Mouse (Mus musculus) E14TG2a.4 (cell line): Measurements from ENCODE around the gene Snx6.
"Not testable (repeated sequence)": the region's sequence is repeated elsewhere in the genome, so short reads cannot be mapped to it uniquely, and the experiment has no call there.

ENCODE experiments used
- H3K27me3 ChIP-seq: 2 replicates; pipeline ENCODE4 v1.6.1; 2014; ENCODE audit warnings: low read length, control low read depth; ENCODE audit not compliant: insufficient read depth
- H3K36me3 ChIP-seq: 2 replicates; pipeline ENCODE4 v1.6.1; 2014; ENCODE audit warnings: low read length, control low read depth; ENCODE audit not compliant: insufficient read depth
- H3K4me1 ChIP-seq: replicated peaks from 2 replicates; pipeline ENCODE4 v1.6.1; 2014; ENCODE audit warnings: low read depth, low read length, control low read depth
- H3K4me3 ChIP-seq: replicated peaks from 2 replicates; pipeline ENCODE4 v1.5.1; 2014; ENCODE audit warnings: mild to moderate bottlenecking, low read length
- H3K9me3 ChIP-seq: 2 replicates; pipeline ENCODE4 v1.6.1; 2014; ENCODE audit warnings: low read length, control low read depth
- CTCF ChIP-seq: conservative IDR thresholded peaks from 2 replicates; pipeline ENCODE4 v1.5.1; 2014; ENCODE audit warnings: low read length
- NANOG ChIP-seq: IDR thresholded peaks from 2 replicates; pipeline ENCODE4 v1.6.1; 2014; ENCODE audit warnings: borderline replicate concordance, low read length, mixed read lengths
- POU5F1 ChIP-seq: IDR thresholded peaks from 2 replicates; pipeline ENCODE4 v1.6.1; 2014; ENCODE audit warnings: low read length, borderline replicate concordance

Gene Snx6

DNA sequence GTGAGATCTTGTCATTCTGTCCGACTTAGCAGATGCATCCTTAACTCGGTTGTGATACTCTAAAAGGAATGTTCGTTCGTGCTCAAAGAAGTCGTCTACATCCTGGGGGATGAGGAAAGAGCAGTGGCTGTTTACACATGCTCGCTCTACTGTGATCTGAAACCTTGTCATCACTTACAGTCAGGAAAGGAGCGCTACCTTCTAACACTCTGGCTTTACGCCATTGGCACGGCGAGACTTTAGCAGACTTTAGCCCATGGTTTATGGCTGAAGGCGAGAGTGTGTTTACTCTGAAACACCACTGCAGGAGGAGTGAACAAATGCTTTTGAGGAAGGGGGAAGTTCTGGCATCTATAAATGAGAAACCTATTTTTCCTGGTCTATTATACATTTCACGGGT, 31.9 kb downstream of the Snx6 start:
- peaks cover 67% of the 10 kb centered on the region for H3K36me3 ChIP-seq
- H3K27me3 ChIP-seq, result no peaks in the 10 kb centered on the region
- H3K4me3 ChIP-seq, result no peak overlapping the region
- peaks cover 29% of the 10 kb centered on the region for H3K4me1 ChIP-seq
- no peaks in the 10 kb centered on the region for H3K9me3 ChIP-seq
- no peak for TF ChIP-seq NANOG
- no peak for TF ChIP-seq CTCF

- H3K4me3 ChIP-seq, result no peak overlapping the region
- TF ChIP-seq NANOG (no peak), POU5F1 (no peak), CTCF (no peak)
- no peaks in the 10 kb centered on the region for H3K9me3 ChIP-seq
- no peaks in the 10 kb centered on the region for H3K27me3 ChIP-seq
- peaks cover 48% of the 10 kb centered on the region for H3K36me3 ChIP-seq
- H3K4me1 ChIP-seq, result peaks cover 33% of the 10 kb centered on the region
Measured at GRCm38 (mm10) chr12:54760676-54761075, 34.8 kb downstream of the Snx6 start.

GRCm38 (mm10) chr12:54758846-54759245, 36.7 kb downstream of the Snx6 start:
- Histone ChIP-seq H3K4me1 (peaks cover 33% of the 10 kb centered on the region), H3K27me3 (no peaks in the 10 kb centered on the region), H3K4me3 (no peak overlapping the region), H3K36me3 (peaks cover 42% of the 10 kb centered on the region), H3K9me3 (no peaks in the 10 kb centered on the region)
- no peak for TF ChIP-seq POU5F1
- peak; percentile 46 for TF ChIP-seq CTCF

DNA sequence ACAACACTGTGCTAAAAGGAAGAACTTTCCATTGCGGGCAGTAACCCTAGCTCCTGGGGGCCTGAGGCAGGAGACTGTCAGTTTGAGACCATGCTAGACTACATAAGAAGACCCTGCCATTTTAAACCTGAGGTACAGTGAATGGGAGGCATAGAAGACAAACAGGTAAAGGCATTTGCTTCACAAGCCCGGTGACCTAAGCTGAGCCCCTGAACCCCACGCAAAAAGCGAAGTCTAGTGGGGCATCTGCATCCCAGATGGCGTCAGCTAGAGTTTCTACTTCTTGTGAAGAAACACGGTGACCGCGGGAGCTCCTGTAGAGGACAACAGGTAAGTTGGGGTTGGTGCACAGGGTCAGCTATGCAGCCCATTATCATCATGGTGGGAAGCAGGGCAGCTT, 46.9 kb downstream of the Snx6 start:
- H3K36me3 ChIP-seq, result peaks cover 32% of the 10 kb centered on the region
- H3K4me3 ChIP-seq, result no peak overlapping the region
- no peaks in the 10 kb centered on the region for H3K9me3 ChIP-seq
- peaks cover 11% of the 10 kb centered on the region for H3K4me1 ChIP-seq
- TF ChIP-seq NANOG, result no peak
- TF ChIP-seq POU5F1, result no peak
- TF ChIP-seq CTCF, result no peak
- H3K27me3 ChIP-seq, result no peaks in the 10 kb centered on the region

DNA sequence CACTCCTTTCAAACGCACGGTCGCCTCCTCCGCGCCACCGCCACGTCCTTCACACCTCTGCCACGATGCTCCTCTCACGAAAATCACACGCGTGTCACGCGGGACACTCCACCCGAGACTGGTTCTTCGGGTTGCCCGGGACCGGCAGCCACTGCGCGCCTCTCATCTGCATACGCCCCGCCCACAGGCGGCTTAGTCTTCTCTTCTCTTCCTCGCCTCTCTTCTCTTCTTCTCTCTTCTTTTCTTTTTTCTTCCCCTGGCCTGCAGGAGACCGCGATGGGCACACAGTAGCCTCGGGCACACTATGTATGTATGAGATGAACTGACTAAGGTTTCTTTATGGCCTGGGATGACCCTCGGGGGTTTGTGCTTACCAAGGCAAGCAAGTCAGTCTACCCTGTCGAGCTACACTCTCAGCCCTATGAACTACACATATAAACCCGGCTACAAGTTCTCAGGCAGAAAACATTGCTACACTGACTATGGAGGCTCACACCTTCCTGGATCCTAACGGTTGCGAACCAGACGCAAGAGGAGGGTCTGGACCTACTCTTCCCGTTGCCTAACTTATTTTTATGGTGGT, 56.8 kb downstream of the Snx6 start:
- H3K9me3 ChIP-seq, H3K4me1 ChIP-seq, H3K4me3 ChIP-seq, H3K36me3 ChIP-seq, H3K27me3 ChIP-seq: not testable (repeated sequence)

GRCm38 (mm10) chr12:54737891-54738660, 57.4 kb downstream of the Snx6 start:
- H3K9me3 ChIP-seq, H3K4me1 ChIP-seq, H3K27me3 ChIP-seq, H3K36me3 ChIP-seq, H3K4me3 ChIP-seq: not testable (repeated sequence)

- H3K36me3 ChIP-seq, H3K4me1 ChIP-seq, H3K4me3 ChIP-seq, H3K27me3 ChIP-seq, H3K9me3 ChIP-seq: not testable (repeated sequence)
Measured at GRCm38 (mm10) chr12:54734307-54735131, 61.0 kb downstream of the Snx6 start.

DNA sequence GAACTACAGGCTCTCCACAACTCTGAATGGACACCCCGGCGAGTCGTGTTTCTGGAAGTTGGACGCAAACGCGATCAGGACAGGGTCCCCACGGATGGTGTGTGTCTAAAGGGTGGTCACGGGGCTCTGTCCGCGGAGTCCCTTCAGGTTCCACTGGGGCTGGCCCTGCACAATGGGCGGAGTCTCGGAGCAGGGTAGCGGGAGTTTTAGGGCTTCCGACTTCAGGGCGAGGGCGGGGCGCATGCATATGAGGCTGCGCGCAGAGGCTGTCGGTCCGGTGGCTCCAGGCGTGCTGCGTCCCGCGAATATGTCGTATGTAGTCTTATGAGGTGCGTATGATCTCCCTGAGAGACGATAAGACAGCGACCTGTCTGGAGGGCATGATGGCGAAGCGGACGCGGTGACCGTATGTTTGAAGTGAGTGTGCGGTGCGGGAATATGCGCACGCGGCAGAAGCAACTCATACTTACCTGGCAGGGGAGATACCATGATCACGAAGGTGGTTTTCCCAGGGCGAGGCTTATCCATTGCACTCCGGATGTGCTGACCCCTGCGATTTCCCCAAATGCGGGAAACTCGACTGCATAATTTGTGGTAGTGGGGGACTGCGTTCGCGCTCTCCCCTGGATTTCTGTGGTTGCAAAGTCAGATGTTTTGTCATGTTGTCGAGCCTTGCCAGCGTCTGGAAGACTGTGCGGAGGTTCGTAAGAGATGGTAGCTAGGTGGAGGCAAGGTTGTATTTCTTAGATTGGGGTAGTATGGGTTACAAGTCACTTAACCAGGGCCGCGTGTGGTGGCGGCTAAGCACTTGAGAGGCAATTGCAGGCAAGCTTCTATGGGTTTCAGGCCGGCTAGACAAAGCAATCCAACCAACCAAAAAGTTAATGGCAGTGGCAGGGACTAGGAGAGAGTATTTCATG, 66.1 kb downstream of the Snx6 start:
- peaks cover 24% of the 10 kb centered on the region for H3K9me3 ChIP-seq
- H3K4me1 ChIP-seq, H3K27me3 ChIP-seq, H3K4me3 ChIP-seq, H3K36me3 ChIP-seq: not testable (repeated sequence)

DNA sequence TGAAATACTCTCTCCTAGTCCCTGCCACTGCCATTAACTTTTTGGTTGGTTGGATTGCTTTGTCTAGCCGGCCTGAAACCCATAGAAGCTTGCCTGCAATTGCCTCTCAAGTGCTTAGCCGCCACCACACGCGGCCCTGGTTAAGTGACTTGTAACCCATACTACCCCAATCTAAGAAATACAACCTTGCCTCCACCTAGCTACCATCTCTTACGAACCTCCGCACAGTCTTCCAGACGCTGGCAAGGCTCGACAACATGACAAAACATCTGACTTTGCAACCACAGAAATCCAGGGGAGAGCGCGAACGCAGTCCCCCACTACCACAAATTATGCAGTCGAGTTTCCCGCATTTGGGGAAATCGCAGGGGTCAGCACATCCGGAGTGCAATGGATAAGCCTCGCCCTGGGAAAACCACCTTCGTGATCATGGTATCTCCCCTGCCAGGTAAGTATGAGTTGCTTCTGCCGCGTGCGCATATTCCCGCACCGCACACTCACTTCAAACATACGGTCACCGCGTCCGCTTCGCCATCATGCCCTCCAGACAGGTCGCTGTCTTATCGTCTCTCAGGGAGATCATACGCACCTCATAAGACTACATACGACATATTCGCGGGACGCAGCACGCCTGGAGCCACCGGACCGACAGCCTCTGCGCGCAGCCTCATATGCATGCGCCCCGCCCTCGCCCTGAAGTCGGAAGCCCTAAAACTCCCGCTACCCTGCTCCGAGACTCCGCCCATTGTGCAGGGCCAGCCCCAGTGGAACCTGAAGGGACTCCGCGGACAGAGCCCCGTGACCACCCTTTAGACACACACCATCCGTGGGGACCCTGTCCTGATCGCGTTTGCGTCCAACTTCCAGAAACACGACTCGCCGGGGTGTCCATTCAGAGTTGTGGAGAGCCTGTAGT, 76.4 kb downstream of the Snx6 start:
- not testable (repeated sequence) for H3K27me3 ChIP-seq, H3K4me3 ChIP-seq, H3K36me3 ChIP-seq, H3K9me3 ChIP-seq, H3K4me1 ChIP-seq

DNA sequence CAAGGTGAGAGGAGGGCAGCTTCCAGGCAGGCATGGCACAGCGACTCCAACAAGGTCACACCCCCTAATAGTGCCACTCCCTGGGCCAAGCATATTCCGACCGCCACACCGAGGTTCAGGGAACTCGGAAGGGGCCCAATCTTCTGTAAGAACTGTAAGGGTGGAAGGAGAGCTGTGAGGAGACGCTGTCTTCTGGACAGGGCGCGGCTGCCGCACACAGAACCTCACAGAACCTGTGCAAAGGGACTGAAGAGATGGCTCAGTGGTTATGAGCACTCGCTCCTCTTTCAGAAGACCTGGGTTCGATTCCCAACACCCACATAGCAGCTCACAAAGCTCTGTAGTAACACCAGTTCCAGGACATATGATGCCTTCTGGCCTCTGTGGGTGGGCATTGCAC, 78.0 kb downstream of the Snx6 start:
- H3K4me1 ChIP-seq, H3K27me3 ChIP-seq, H3K9me3 ChIP-seq, H3K36me3 ChIP-seq, H3K4me3 ChIP-seq: not testable (repeated sequence)

- H3K4me3 ChIP-seq, H3K27me3 ChIP-seq, H3K36me3 ChIP-seq, H3K4me1 ChIP-seq, H3K9me3 ChIP-seq: not testable (repeated sequence)
Measured at GRCm38 (mm10) chr12:54713822-54714626, 81.5 kb downstream of the Snx6 start.
